9 mouse cellular contexts compared by ENCODE assay signal in genomic region chr17:8316251-8316650, GRCm38 (mm10). TPM values are rescaled to one million over a fixed set of nuclear protein-coding genes. Genes with fewer than 3 reads are reported as not detected.
A peak's percentile ranks its signal among the peaks of the same experiment; 100 is the strongest.
DNase-seq lines count a peak whose midpoint lies in the region; ATAC-seq and TF ChIP-seq lines count a peak whose summit lies in the region.
"Had no signal": no experiment of that assay in that cellular context is flagged by ENCODE, and none has a peak within 500 bp of the region (broad histone marks: within the 10 kb centered on the region; RNA-seq: fewer than 3 reads in every experiment).

No protein-coding gene starts in this region.

- H3K9ac ChIP-seq in lung, embryonic 16.5 days (ENCODE audit: low read length): no peak overlapping the region

- H3K27me3 ChIP-seq in spleen, adult 2 months (ENCODE audit: control insufficient read depth, insufficient read depth, low read length): no peaks in the 10 kb centered on the region
- H3K27me3 ChIP-seq in lung, embryonic 16.5 days (ENCODE audit: control insufficient read depth, insufficient read depth, low read depth, low read length): no peaks in the 10 kb centered on the region

- 86% methylated on average over 1 of the region's 1 CpGs for WGBS in spleen, adult 2 months
- 50% methylated on average over 1 of the region's 1 CpGs for WGBS in lung, embryonic 16.5 days

- DNase-seq in frontal cortex, postnatal 10 days (ENCODE audit: low spot score in 2 of 2): no peak
- DNase-seq in spleen, adult 2 months (ENCODE audit: low read depth in 1 of 2, low spot score in 2 of 2): no peak
- no peak for DNase-seq in spleen, postnatal 14 days (ENCODE audit: low spot score in 2 of 2)
- DNase-seq in left cerebral cortex, postnatal 10 days (ENCODE audit: extremely low spot score in 1 of 2, low spot score in 2 of 2): no peak
- no peak for DNase-seq in urinary bladder, postnatal 25 days (ENCODE audit: low spot score)
- DNase-seq in kidney, adult 11 months: no peak
- DNase-seq: heart, postnatal 10 days had no signal

- no peak overlapping the region for H3K27ac ChIP-seq in spleen, adult 2 months (ENCODE audit: insufficient read depth, low read length)
- no peak overlapping the region for H3K27ac ChIP-seq in lung, embryonic 16.5 days (ENCODE audit: low read length)

- no peak for TF ChIP-seq POLR2A in spleen, adult 2 months (IDR thresholded peaks at IDR 0.05; ENCODE audit: low read depth, low read length)

- peak; percentile 65 for ATAC-seq in frontal cortex, adult (ENCODE audit: low TSS enrichment)
- 0 out of 2 replicates have a peak, but pooled peaks have one; percentile 7 for ATAC-seq in lung, embryonic 16.5 days (ENCODE audit: low read depth)

- peaks cover 14% of the 10 kb centered on the region; the same call in 1 of the 2 replicates for H3K4me1 ChIP-seq in spleen, adult 2 months (ENCODE audit: control insufficient read depth, insufficient read depth, insufficient read length)
- peaks cover 9% of the 10 kb centered on the region for H3K4me1 ChIP-seq in lung, embryonic 16.5 days (replicated peaks; ENCODE audit: control insufficient read depth, insufficient read depth, low read length)

- intact Hi-C loops in left cerebral cortex, postnatal 10 days (cut with DNase I): no loop called here

- no peak overlapping the region for H3K4me3 ChIP-seq in spleen, adult 2 months (ENCODE audit: extremely low read depth, insufficient read depth, insufficient read length)
- no peak overlapping the region for H3K4me3 ChIP-seq in lung, embryonic 16.5 days (ENCODE audit: low read length)

- H3K36me3 ChIP-seq in spleen, adult 2 months (ENCODE audit: control insufficient read depth, insufficient read depth, low read length): peaks cover 4% of the 10 kb centered on the region; the same call in 1 of the 2 replicates
- no peaks in the 10 kb centered on the region; the same call in 1 of the 2 replicates for H3K36me3 ChIP-seq in lung, embryonic 16.5 days (ENCODE audit: control insufficient read depth, insufficient read depth, low read length)

- H3K9me3 ChIP-seq in lung, embryonic 16.5 days (ENCODE audit: control insufficient read depth, low read length): no peaks in the 10 kb centered on the region

- no peak overlapping the region for H3K4me2 ChIP-seq in lung, embryonic 16.5 days (ENCODE audit: low read depth, low read length)

- peak; percentile 15; the same call in 1 of the 2 replicates for TF ChIP-seq CTCF in spleen, adult 2 months (IDR thresholded peaks at IDR 0.05; ENCODE audit: extremely low read depth, insufficient read depth, insufficient read length, insufficient replicate concordance)

RNA-seq across cellular contexts. Expression of gene Sft2d1, which starts 5.3 kb away (rescaled TPM):
- 61.4 and 81.8 TPM in 2 replicates for polyA plus RNA-seq in spleen, adult 2 months (2012; rRNA removed)
- polyA plus RNA-seq in lung, embryonic 16.5 days (2015; fragmentation: Nextera tagmentation; extraction: Ambion mirVana): 78.9 and 83.6 TPM in 2 replicates
- 10 to 100 TPM; 63.7 to 64.0 TPM for total RNA-seq in left cerebral cortex, postnatal 10 days (2021)

RNA-seq across cellular contexts. Expression of gene Prr18, which starts 21.0 kb away (rescaled TPM):
- polyA plus RNA-seq in spleen, adult 2 months (2012; rRNA removed): 0.28 and 0.42 TPM in 2 replicates
- 1.5 and 1.6 TPM in 2 replicates for polyA plus RNA-seq in lung, embryonic 16.5 days (2015; fragmentation: Nextera tagmentation; extraction: Ambion mirVana)
- total RNA-seq in left cerebral cortex, postnatal 10 days (2021): 10 to 100 TPM; 10.1 to 10.8 TPM

RNA-seq across cellular contexts. Expression of gene Mpc1, which starts 33.5 kb away (rescaled TPM):
- polyA plus RNA-seq in spleen, adult 2 months (2012; rRNA removed): 24.5 and 25.6 TPM in 2 replicates
- 196 and 202 TPM in 2 replicates for polyA plus RNA-seq in lung, embryonic 16.5 days (2015; fragmentation: Nextera tagmentation; extraction: Ambion mirVana)
- 100 to 1,000 TPM; 193 to 201 TPM for total RNA-seq in left cerebral cortex, postnatal 10 days (2021)

RNA-seq across cellular contexts. Expression of gene T2, which starts 39.5 kb away (rescaled TPM):
- polyA plus RNA-seq in spleen, adult 2 months (2012; rRNA removed): not detected in 2 replicates
- polyA plus RNA-seq in lung, embryonic 16.5 days (2015; fragmentation: Nextera tagmentation; extraction: Ambion mirVana): 0.62 and 0.73 TPM in 2 replicates
- total RNA-seq in left cerebral cortex, postnatal 10 days (2021): under 1 TPM in 1 of 2 experiments, not detected in 1; 0.47 TPM
